Mouse (Mus musculus) C2C12 (cell line): ENCODE measurements around the gene Rpl10a.

Source experiments
- CEBPB ChIP-seq: IDR thresholded peaks from one replicate; pipeline ENCODE4 v1.6.1; 2011; ENCODE audit warnings: low read depth, mild to moderate bottlenecking, control low read depth, moderate library complexity
- CTCF ChIP-seq: IDR thresholded peaks from one replicate; pipeline ENCODE4 v1.5.1; 2011; ENCODE audit not compliant: control insufficient read depth, insufficient read depth, insufficient read length
- MYOD1 ChIP-seq: IDR thresholded peaks from one replicate; pipeline ENCODE4 v1.6.1; 2011; ENCODE audit warnings: low read depth; ENCODE audit not compliant: control insufficient read depth, insufficient read length
- MYOG ChIP-seq: IDR thresholded peaks from one replicate; pipeline ENCODE4 v1.6.1; 2011; ENCODE audit not compliant: control insufficient read depth, insufficient read length; ENCODE audit errors: extremely low read depth
- USF1 ChIP-seq: IDR thresholded peaks from one replicate; pipeline ENCODE4 v1.6.1; 2011; ENCODE audit warnings: low read depth, mild to moderate bottlenecking, control low read depth, moderate library complexity

DNA sequence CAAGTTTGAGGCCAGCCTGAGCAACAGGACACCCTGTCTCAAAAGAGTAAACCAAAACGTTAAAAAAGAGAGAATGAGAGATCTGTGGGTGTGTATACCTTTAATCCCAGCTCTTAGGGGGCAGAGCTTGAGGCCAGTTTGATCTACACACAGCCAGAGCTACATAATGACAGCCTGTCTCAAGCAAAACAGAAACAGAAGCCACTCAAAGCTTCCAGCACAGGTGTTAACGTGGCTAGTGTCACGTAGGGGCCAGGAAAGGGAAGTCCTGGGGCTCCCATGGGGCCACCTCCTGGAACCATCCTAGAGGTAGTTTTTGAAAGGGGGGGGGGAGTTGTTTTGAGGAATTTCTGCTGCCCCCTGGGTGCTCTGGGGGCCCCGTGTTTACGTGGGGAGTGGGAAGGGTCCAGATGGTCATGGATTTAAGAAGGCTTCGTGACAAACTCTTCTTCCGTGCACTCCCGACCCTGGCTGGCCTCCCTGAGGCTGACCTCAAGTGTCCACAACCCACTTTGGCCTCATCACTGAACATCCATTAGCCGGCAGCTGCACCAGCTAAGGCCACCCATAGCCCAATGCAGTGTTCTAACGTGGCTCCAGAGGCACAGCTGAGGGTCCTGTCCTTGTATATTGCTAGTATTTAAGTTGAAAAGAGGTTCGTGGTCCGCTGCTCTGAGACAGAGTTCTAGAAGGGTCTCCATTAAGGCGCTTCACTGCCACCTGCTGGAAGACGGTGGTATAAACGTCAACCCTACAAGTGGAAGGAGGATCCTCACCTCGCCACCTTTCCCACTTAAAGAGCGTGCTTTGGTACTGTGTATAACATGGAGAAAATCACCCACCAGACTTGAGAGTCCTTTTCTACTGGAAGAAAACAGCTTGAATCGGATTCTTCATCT, 19.7 kb upstream of the Rpl10a start:
- peak; percentile 56 for TF ChIP-seq CTCF
- no peak for TF ChIP-seq CEBPB
- TF ChIP-seq MYOG: no peak
- no peak for TF ChIP-seq USF1
- no peak for TF ChIP-seq MYOD1
